Mouse (Mus musculus) kidney, postnatal 0 days (tissue): ENCODE measurements around the gene Nfkbid. TPM values are rescaled to one million over a fixed set of nuclear protein-coding genes. Genes with fewer than 3 reads are reported as not detected.

Experiments used
- ATAC-seq: fragments of 200-750 bp; cut with Nextera tagmentation; replicated peaks from 2 replicates; pipeline ENCODE4 v1.8.0; 2017; ENCODE audit warnings: low read depth, moderate number of reproducible peaks, moderate TSS enrichment, moderate library complexity; ENCODE audit not compliant: low FRiP score
- DNase-seq: peaks from one replicate; pipeline ENCODE4 v3.0.0-alpha.2; 2016; ENCODE audit warnings: low spot score
- H3K27ac ChIP-seq: fragments of 300-500 bp; sonication (generic); 2 replicates; pipeline ENCODE4 v1.5.1; 2014; ENCODE audit warnings: mild to moderate bottlenecking
- H3K27me3 ChIP-seq: fragments of 300-500 bp; sonication (generic); 2 replicates; pipeline ENCODE4 v1.6.1; 2014; ENCODE audit warnings: low read length, mixed read lengths; ENCODE audit not compliant: insufficient read depth
- H3K36me3 ChIP-seq: fragments of 300-500 bp; sonication (generic); 2 replicates; pipeline ENCODE4 v1.6.1; 2014; ENCODE audit warnings: low read length, mixed read lengths; ENCODE audit not compliant: insufficient read depth
- H3K4me1 ChIP-seq: fragments of 300-500 bp; sonication (generic); replicated peaks from 2 replicates; pipeline ENCODE4 v1.6.1; 2014; ENCODE audit warnings: antibody characterized with exemption, low read length, mixed read lengths; ENCODE audit not compliant: insufficient read depth
- H3K4me2 ChIP-seq: fragments of 300-500 bp; sonication (generic); 2 replicates; pipeline ENCODE4 v1.6.1; 2014; ENCODE audit warnings: mild to moderate bottlenecking, low read length, moderate library complexity, mixed read lengths
- H3K4me3 ChIP-seq: fragments of 300-500 bp; sonication (generic); replicated peaks from 2 replicates; pipeline ENCODE4 v1.5.1; 2014; ENCODE audit warnings: low read depth, low read length
- H3K9ac ChIP-seq: fragments of 300-500 bp; sonication (generic); 2 replicates; pipeline ENCODE4 v1.6.1; 2014; ENCODE audit warnings: low read depth, low read length
- H3K9me3 ChIP-seq: fragments of 300-500 bp; sonication (generic); replicated peaks from 2 replicates; pipeline ENCODE4 v1.6.1; 2016; ENCODE audit warnings: low read length, inconsistent platforms, mixed read lengths
- CTCF ChIP-seq: IDR thresholded peaks from 2 replicates; pipeline ENCODE4 v1.5.1; 2016; ENCODE audit warnings: antibody characterized with exemption, low read depth, mild to moderate bottlenecking, moderate library complexity
- WGBS: fragments of 180-500 bp; shearing (Covaris S2); extraction: QIAGEN DNeasy Blood & Tissue Kit; methylation state at CpG from one replicate; pipeline ENCODE4 v1.1.7; 2014; 5-methylcytosine and 5-hydroxymethylcytosine counted together
- polyA plus RNA-seq: library from polyadenylated mRNA; unstranded; fragments of >200 nt; fragmentation: Nextera tagmentation; extraction: Ambion mirVana; gene quantifications from 2 replicates; pipeline ENCODE4 v1.2.1, GENCODE M21; 2015

The Nfkbid gene
- polyA plus RNA-seq, 1 experiment from 2014 or later, result 1.1 TPM

GRCm38 (mm10) chr7:30456911-30457628 is 35.5 kb downstream of the Nfkbid start:
- no peak for ATAC-seq
- Histone ChIP-seq H3K9me3 (no peaks in the 10 kb centered on the region), H3K9ac (no peak overlapping the region), H3K36me3 (no peaks in the 10 kb centered on the region), H3K4me1 (peaks cover 8% of the 10 kb centered on the region), H3K27ac (no peak overlapping the region), H3K27me3 (peaks cover 59% of the 10 kb centered on the region), H3K4me2 (peak overlapping the region; percentile 39), H3K4me3 (0 out of 2 replicates have a peak overlapping the region, but pooled peaks have one; percentile 14)
- DNase-seq, result no peak
- no peak for TF ChIP-seq CTCF
- 1% methylated on average over 30 of the region's 31 CpGs for WGBS

- Histone ChIP-seq H3K4me2 (peak within 1 kb of the TSS; percentile 39), H3K27ac (no peak within 1 kb of the TSS), H3K36me3 (no peaks in the 10 kb centered on the region), H3K9me3 (no peaks in the 10 kb centered on the region), H3K4me1 (peaks cover 8% of the 10 kb centered on the region), H3K9ac (no peak within 1 kb of the TSS), H3K27me3 (peaks cover 63% of the 10 kb centered on the region), H3K4me3 (0 out of 2 replicates have a peak within 1 kb of the TSS, but pooled peaks have one; percentile 14)
- DNase-seq, result peak; percentile 27
- no peak for ATAC-seq
- WGBS, result 2% methylated on average over 16 of the region's 16 CpGs
- TF ChIP-seq CTCF, result no peak
Observed at GRCm38 (mm10) chr7:30457629-30458330, 36.2 kb downstream of the Nfkbid start, which contains the start of the genes Kirrel2 and Nphs1. Kirrel2 (minus strand) TSS chr7:30457690. Nphs1 (plus strand) TSS chr7:30458315.

GRCm38 (mm10) chr7:30459484-30459883 is 38.0 kb downstream of the Nfkbid start:
- 33% methylated on average over 6 of the region's 6 CpGs for WGBS
- H3K9ac ChIP-seq, result no peak overlapping the region
- peak; percentile 60 for ATAC-seq
- H3K9me3 ChIP-seq, result no peaks in the 10 kb centered on the region
- H3K27me3 ChIP-seq, result peaks cover 55% of the 10 kb centered on the region
- H3K27ac ChIP-seq, result no peak overlapping the region
- no peak overlapping the region for H3K4me2 ChIP-seq
- peaks cover 3% of the 10 kb centered on the region; the same call in 1 of the 2 replicates for H3K4me1 ChIP-seq
- TF ChIP-seq CTCF, result no peak
- DNase-seq, result no peak
- no peaks in the 10 kb centered on the region for H3K36me3 ChIP-seq
- H3K4me3 ChIP-seq, result no peak overlapping the region

GRCm38 (mm10) chr7:30463568-30463967 is 42.0 kb downstream of the Nfkbid start:
- Histone ChIP-seq H3K36me3 (no peaks in the 10 kb centered on the region), H3K4me1 (no peaks in the 10 kb centered on the region), H3K27me3 (peaks cover 43% of the 10 kb centered on the region), H3K9ac (no peak overlapping the region), H3K27ac (no peak overlapping the region), H3K4me2 (no peak overlapping the region), H3K4me3 (no peak overlapping the region), H3K9me3 (no peaks in the 10 kb centered on the region)
- DNase-seq, result no peak
- 25% methylated on average over 7 of the region's 7 CpGs for WGBS
- no peak for TF ChIP-seq CTCF
- ATAC-seq, result no peak

GRCm38 (mm10) chr7:30463996-30464395 is 42.5 kb downstream of the Nfkbid start:
- no peak overlapping the region for H3K27ac ChIP-seq
- ATAC-seq (no peak), DNase-seq (no peak)
- no peak overlapping the region for H3K4me2 ChIP-seq
- no peak overlapping the region for H3K9ac ChIP-seq
- peaks cover 43% of the 10 kb centered on the region for H3K27me3 ChIP-seq
- WGBS, result 23% methylated on average over 4 of the region's 4 CpGs
- H3K4me3 ChIP-seq, result no peak overlapping the region
- no peak for TF ChIP-seq CTCF
- H3K36me3 ChIP-seq, result no peaks in the 10 kb centered on the region
- no peaks in the 10 kb centered on the region for H3K4me1 ChIP-seq
- no peaks in the 10 kb centered on the region for H3K9me3 ChIP-seq

- H3K36me3 ChIP-seq, result no peaks in the 10 kb centered on the region
- H3K9ac ChIP-seq, result no peak overlapping the region
- ATAC-seq (no peak), DNase-seq (no peak)
- WGBS, result 12% methylated on average over 6 of the region's 6 CpGs
- no peaks in the 10 kb centered on the region for H3K4me1 ChIP-seq
- H3K4me3 ChIP-seq, result no peak overlapping the region
- H3K27me3 ChIP-seq, result peaks cover 43% of the 10 kb centered on the region
- H3K9me3 ChIP-seq, result no peaks in the 10 kb centered on the region
- no peak overlapping the region for H3K27ac ChIP-seq
- no peak overlapping the region for H3K4me2 ChIP-seq
- no peak for TF ChIP-seq CTCF
Observed at GRCm38 (mm10) chr7:30464816-30465300, 43.3 kb downstream of the Nfkbid start.
